Mouse (Mus musculus): ENCODE results near the gene Cldn10. TPM values are rescaled to one million over a fixed set of nuclear protein-coding genes. Genes with fewer than 3 reads are reported as not detected.

The Cldn10 gene
- total and polyA plus RNA-seq, 2 experiments = 0.09 TPM; not detected in 1

GRCm38 (mm10) chr14:118839416-118839815 is 51.7 kb downstream of the Cldn10 start:
- TF ChIP-seq CTCF (IDR thresholded peaks at IDR 0.05; ENCODE audit: low read depth, low read length) (no peak), POLR2A (IDR thresholded peaks at IDR 0.05; ENCODE audit: extremely low read depth, insufficient read depth, low read length) (no peak)
- Histone ChIP-seq H3K4me3 (ENCODE audit: insufficient read depth, low read depth, low read length) (no peak overlapping the region), H3K79me2 (ENCODE audit: control insufficient read depth, insufficient read depth, low read length) (no peaks in the 10 kb centered on the region), H3K27ac (replicated peaks; ENCODE audit: insufficient read depth, low read depth, low read length) (no peak overlapping the region), H3K36me3 (ENCODE audit: control insufficient read depth, insufficient read depth, low read length) (no peaks in the 10 kb centered on the region), H3K9ac (ENCODE audit: low read depth, low read length) (no peak overlapping the region), H3K27me3 (ENCODE audit: control insufficient read depth, insufficient read depth, low read length) (no peaks in the 10 kb centered on the region), H3K4me1 (ENCODE audit: control insufficient read depth, insufficient read depth, low read length) (0 out of 2 replicates have a peak, but pooled peaks cover 3% of the 10 kb centered on the region)
- peak; percentile 41 for DNase-seq (ENCODE audit: extremely low read depth, low read depth, low spot score)
- 30% methylated on average over 5 of the region's 5 CpGs for WGBS

- H3K9ac ChIP-seq (ENCODE audit: low read depth, low read length) = no peak overlapping the region
- DNase-seq (ENCODE audit: extremely low read depth, low read depth, low spot score) = no peak
- no peaks in the 10 kb centered on the region for H3K79me2 ChIP-seq (ENCODE audit: control insufficient read depth, insufficient read depth, low read length)
- WGBS = 100% methylated on average over 1 of the region's 1 CpGs
- H3K36me3 ChIP-seq (ENCODE audit: control insufficient read depth, insufficient read depth, low read length) = no peaks in the 10 kb centered on the region
- 0 out of 2 replicates have a peak, but pooled peaks cover 3% of the 10 kb centered on the region for H3K4me1 ChIP-seq (ENCODE audit: control insufficient read depth, insufficient read depth, low read length)
- TF ChIP-seq CTCF (IDR thresholded peaks at IDR 0.05; ENCODE audit: low read depth, low read length) (no peak), POLR2A (IDR thresholded peaks at IDR 0.05; ENCODE audit: extremely low read depth, insufficient read depth, low read length) (no peak)
- no peaks in the 10 kb centered on the region for H3K27me3 ChIP-seq (ENCODE audit: control insufficient read depth, insufficient read depth, low read length)
- no peak overlapping the region for H3K4me3 ChIP-seq (ENCODE audit: insufficient read depth, low read depth, low read length)
- no peak overlapping the region for H3K27ac ChIP-seq (replicated peaks; ENCODE audit: insufficient read depth, low read depth, low read length)
Measured at GRCm38 (mm10) chr14:118840027-118840426, 52.3 kb downstream of the Cldn10 start.

GRCm38 (mm10) chr14:118842353-118842752 is 54.6 kb downstream of the Cldn10 start:
- no peaks in the 10 kb centered on the region for H3K36me3 ChIP-seq (ENCODE audit: control insufficient read depth, insufficient read depth, low read length)
- H3K27me3 ChIP-seq (ENCODE audit: control insufficient read depth, insufficient read depth, low read length) = no peaks in the 10 kb centered on the region
- no peak overlapping the region for H3K27ac ChIP-seq (replicated peaks; ENCODE audit: insufficient read depth, low read depth, low read length)
- DNase-seq (ENCODE audit: extremely low read depth, low read depth, low spot score) = no peak
- no peak for TF ChIP-seq CTCF (IDR thresholded peaks at IDR 0.05; ENCODE audit: low read depth, low read length)
- 0 out of 2 replicates have a peak, but pooled peaks cover 3% of the 10 kb centered on the region for H3K4me1 ChIP-seq (ENCODE audit: control insufficient read depth, insufficient read depth, low read length)
- H3K79me2 ChIP-seq (ENCODE audit: control insufficient read depth, insufficient read depth, low read length) = no peaks in the 10 kb centered on the region
- H3K4me3 ChIP-seq (ENCODE audit: insufficient read depth, low read depth, low read length) = no peak overlapping the region
- 86% methylated on average over 3 of the region's 3 CpGs for WGBS
- no peak overlapping the region for H3K9ac ChIP-seq (ENCODE audit: low read depth, low read length)

GRCm38 (mm10) chr14:118846834-118847233 is 59.1 kb downstream of the Cldn10 start:
- H3K4me3 ChIP-seq (ENCODE audit: insufficient read depth, low read depth, low read length) = no peak overlapping the region
- no peaks in the 10 kb centered on the region for H3K36me3 ChIP-seq (ENCODE audit: control insufficient read depth, insufficient read depth, low read length)
- DNase-seq (ENCODE audit: extremely low read depth, low read depth, low spot score) = no peak
- no peaks in the 10 kb centered on the region for H3K27me3 ChIP-seq (ENCODE audit: control insufficient read depth, insufficient read depth, low read length)
- no peak overlapping the region for H3K9ac ChIP-seq (ENCODE audit: low read depth, low read length)
- no peak for TF ChIP-seq CTCF (IDR thresholded peaks at IDR 0.05; ENCODE audit: low read depth, low read length)
- no peak for TF ChIP-seq POLR2A (IDR thresholded peaks at IDR 0.05; ENCODE audit: extremely low read depth, insufficient read depth, low read length)
- 95% methylated on average over 10 of the region's 10 CpGs for WGBS
- H3K4me1 ChIP-seq (ENCODE audit: control insufficient read depth, insufficient read depth, low read length) = peaks cover 3% of the 10 kb centered on the region; the same call in 1 of the 2 replicates
- no peaks in the 10 kb centered on the region for H3K79me2 ChIP-seq (ENCODE audit: control insufficient read depth, insufficient read depth, low read length)
- H3K27ac ChIP-seq (replicated peaks; ENCODE audit: insufficient read depth, low read depth, low read length) = no peak overlapping the region

GRCm38 (mm10) chr14:118848171-118848570 is 60.5 kb downstream of the Cldn10 start:
- peak; percentile 80 for DNase-seq (ENCODE audit: extremely low read depth, low read depth, low spot score)
- H3K4me1 ChIP-seq (ENCODE audit: control insufficient read depth, insufficient read depth, low read length) = peaks cover 3% of the 10 kb centered on the region; the same call in 1 of the 2 replicates

GRCm38 (mm10) chr14:118850011-118850695 is 62.4 kb downstream of the Cldn10 start:
- H3K27ac ChIP-seq (replicated peaks; ENCODE audit: insufficient read depth, low read depth, low read length) = no peak overlapping the region
- no peak overlapping the region for H3K9ac ChIP-seq (ENCODE audit: low read depth, low read length)
- no peak overlapping the region for H3K4me3 ChIP-seq (ENCODE audit: insufficient read depth, low read depth, low read length)
- H3K36me3 ChIP-seq (ENCODE audit: control insufficient read depth, insufficient read depth, low read length) = no peaks in the 10 kb centered on the region
- 75% methylated on average over 11 of the region's 11 CpGs for WGBS
- peaks cover 3% of the 10 kb centered on the region; the same call in 1 of the 2 replicates for H3K4me1 ChIP-seq (ENCODE audit: control insufficient read depth, insufficient read depth, low read length)
- TF ChIP-seq CTCF (IDR thresholded peaks at IDR 0.05; ENCODE audit: low read depth, low read length) = no peak
- no peak for TF ChIP-seq POLR2A (IDR thresholded peaks at IDR 0.05; ENCODE audit: extremely low read depth, insufficient read depth, low read length)
- H3K27me3 ChIP-seq (ENCODE audit: control insufficient read depth, insufficient read depth, low read length) = peaks cover 13% of the 10 kb centered on the region
- DNase-seq (ENCODE audit: extremely low read depth, low read depth, low spot score) = no peak
- H3K79me2 ChIP-seq (ENCODE audit: control insufficient read depth, insufficient read depth, low read length) = no peaks in the 10 kb centered on the region

More at GRCm38 (mm10) chr14:118848171-118848570, 60.5 kb downstream of the Cldn10 start:
- Histone ChIP-seq H3K79me2 (ENCODE audit: control insufficient read depth, insufficient read depth, low read length) (no peaks in the 10 kb centered on the region), H3K9ac (ENCODE audit: low read depth, low read length) (no peak overlapping the region), H3K4me3 (ENCODE audit: insufficient read depth, low read depth, low read length) (no peak overlapping the region), H3K27me3 (ENCODE audit: control insufficient read depth, insufficient read depth, low read length) (no peaks in the 10 kb centered on the region), H3K36me3 (ENCODE audit: control insufficient read depth, insufficient read depth, low read length) (no peaks in the 10 kb centered on the region), H3K27ac (replicated peaks; ENCODE audit: insufficient read depth, low read depth, low read length) (no peak overlapping the region)
- TF ChIP-seq POLR2A (IDR thresholded peaks at IDR 0.05; ENCODE audit: extremely low read depth, insufficient read depth, low read length) = no peak
- 21% methylated on average over 7 of the region's 7 CpGs for WGBS

Measured in liver, adult 2 months (tissue).